Mouse (Mus musculus) mouse embryonic stem cell (cell line): ENCODE data around the gene Tax1bp3.

Experiments used
- in situ Hi-C, 2 experiments: fragments of 300-500 bp; cut with MboI; formaldehyde crosslinking; loops; 1 replicate in 1 of 2; 3 replicates in 1 of 2; pipeline ENCODE4 v1.14.3; 2019 to 2020; ENCODE audit warnings: low sequenced_read_pairs in 2 of 2, low pct_unique_long_range_greater_than_20kb in 1 of 2, mixed read lengths in 1 of 2; ENCODE audit not compliant: unreplicated experiment in 1 of 2

Tax1bp3 gene

DNA sequence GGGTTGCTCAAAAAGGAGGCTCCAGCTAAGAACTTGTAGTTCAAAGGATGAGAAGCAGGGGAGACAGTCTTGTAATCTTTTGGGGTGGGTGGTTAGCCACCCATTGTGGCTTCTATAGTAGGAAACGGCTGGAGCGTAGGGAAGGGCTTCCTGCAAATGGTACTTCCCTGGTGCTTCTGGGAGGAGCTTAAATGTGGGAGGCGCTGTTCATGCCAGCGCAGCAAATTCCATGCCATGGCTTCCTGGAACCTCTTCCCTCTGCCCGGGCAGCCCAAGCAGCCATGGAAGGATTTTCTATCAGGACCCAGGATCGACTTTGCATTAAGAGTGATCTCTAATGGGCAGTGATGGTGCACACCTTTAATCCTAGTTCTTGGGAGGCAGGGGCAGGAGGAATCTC, 8.3 kb upstream of the Tax1bp3 start:
- in situ Hi-C loops, result no loop called here

GRCm38 (mm10) chr11:73169231-73169630, 7.7 kb upstream of the Tax1bp3 start:
- in situ Hi-C loops, result no loop called here

GRCm38 (mm10) chr11:73172186-73172585, 4.7 kb upstream of the Tax1bp3 start:
- in situ Hi-C loops, result no loop called here

GRCm38 (mm10) chr11:73175612-73176011, 1.3 kb upstream of the Tax1bp3 start:
- in situ Hi-C loops, result no loop called here

DNA sequence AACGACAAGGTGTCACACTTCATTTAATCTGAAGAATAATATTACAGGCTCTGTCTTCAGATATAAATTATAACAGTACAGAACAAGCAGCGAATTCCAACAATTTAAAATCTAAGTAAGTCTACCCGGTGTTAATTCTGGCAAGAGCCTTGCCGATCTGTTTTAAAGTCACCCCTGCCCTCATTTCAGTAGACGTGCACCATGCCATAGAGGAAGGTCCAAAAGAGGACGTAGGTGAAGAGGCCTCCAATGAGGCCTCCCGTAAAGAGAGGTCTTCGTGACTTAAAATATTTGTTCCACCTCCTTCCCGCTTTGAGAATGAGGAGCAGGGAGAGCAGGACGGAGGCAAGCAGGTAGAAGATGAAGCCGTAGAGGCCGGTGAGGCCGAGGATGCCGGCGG, 697 bp upstream of the Tax1bp3 start:
- in situ Hi-C loops, result no loop called here

GRCm38 (mm10) chr11:73177509-73177875, 609 bp downstream of the Tax1bp3 start:
- in situ Hi-C loops, result no loop called here

DNA sequence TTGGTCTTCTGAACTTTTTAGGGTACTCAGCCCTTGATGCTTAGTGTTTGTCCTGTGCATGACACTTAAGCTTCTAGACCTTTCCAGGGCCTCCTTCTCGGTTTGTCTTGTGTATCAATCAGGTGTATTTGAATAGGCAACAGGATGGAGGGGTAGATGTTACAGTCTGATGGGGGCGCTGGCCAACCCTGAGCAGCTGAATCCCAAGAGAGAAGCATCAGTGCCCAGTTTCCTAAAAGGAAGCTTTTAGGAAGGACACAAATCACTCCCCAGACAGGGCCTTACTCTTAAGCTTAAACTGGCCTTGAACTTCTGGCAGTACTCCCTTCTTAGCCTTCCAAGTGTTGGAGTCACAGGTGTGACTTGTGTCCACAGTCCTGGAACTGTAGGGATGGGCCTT, 1.0 kb downstream of the Tax1bp3 start:
- in situ Hi-C loops, result no loop called here

DNA sequence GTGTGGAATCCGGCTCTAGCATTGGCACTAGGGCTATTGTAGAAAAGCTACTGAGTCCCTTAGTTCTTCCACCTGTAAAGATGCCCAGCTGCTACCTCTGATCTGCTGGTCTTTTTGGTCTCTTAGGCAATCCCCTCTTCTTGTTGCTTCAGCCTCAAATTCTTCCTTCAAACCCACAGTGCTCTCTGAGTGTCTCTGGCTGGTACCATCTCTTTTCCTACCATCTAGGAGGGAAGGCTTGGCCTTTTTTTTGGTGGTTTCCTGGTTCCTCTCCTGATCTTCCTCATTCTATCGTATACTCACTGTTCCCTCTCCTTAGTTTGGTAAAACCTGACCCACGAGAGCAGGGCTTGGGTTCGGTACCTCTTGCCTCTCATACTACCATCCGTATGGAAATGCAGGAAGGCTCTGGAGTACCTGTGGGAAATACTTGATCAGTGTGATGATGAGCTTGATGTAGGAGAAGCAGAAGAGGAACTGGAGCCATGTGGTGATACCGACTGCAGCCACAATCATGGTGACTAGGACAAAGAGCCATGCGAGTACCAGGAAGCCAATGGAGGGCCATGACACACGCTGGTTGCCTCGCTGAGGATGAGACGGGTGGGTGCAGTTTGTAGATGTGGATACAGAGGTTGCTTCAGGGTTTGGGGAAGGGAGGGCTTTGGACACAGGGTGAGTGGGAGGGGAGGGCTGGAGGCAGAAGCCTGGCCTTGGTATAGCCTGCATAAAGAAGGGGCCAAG, 9.2 kb downstream of the Tax1bp3 start:
- in situ Hi-C loops, result no loop called here

DNA sequence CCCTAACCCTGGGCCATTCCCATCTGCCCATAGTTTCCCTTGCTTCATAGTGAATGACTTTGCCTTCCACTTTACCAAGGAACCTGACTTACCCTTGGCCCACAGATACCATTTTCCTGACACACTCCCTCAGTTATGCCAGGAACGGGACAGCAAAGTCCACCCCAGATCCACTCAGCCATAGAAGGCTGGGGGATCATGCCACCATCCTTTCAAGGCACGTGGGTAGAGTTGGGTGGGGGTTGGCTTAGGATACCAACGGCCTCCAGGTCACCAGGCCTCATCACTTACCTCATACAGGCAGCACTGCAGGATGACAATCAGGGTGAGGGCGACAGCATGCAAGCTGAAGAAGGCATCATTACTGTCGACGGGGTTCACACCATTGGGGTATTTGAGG, 10.3 kb downstream of the Tax1bp3 start:
- in situ Hi-C loops, result no loop called here

DNA sequence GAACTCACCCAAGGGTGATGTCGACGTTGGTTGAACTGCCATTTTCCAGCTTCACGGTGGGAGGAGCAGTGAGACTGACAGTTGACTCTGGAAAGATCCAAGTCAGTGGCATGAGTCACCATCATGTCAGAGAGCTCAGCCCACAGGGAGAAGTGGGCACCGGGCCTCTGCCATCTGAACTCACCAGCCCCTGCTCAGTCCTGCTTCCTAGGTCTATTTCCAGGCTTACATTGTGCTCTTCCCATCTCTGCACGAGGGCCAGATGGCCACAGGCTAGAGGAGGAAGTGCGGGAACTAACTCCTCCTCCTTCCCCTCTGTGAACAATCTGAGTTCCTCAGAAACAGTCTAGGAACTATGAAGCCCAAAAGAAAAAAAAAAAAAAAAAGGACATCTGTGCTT, 16.2 kb downstream of the Tax1bp3 start:
- in situ Hi-C loops, result no loop called here

DNA sequence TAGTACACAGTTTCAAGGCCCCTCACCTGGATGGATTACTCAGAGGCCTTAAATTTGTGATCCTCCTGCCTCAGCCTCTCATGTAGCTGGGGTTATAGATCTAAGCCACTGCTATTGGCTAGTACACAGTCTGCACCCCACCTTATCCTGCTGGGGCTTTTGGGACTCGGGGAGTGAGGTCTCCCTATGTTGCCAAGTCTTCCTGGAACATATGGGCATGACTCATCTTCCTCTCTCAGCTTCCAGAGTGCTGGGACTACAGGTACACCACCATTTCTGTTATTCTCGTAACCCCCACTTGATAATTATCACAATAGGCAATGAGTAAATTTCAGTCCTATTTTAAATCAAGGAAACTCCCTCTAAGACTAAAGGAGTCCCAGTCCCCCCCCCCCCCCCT, 17.6 kb downstream of the Tax1bp3 start:
- in situ Hi-C loops, result no loop called here

GRCm38 (mm10) chr11:73198190-73198589, 21.3 kb downstream of the Tax1bp3 start:
- in situ Hi-C loops, result no loop called here

DNA sequence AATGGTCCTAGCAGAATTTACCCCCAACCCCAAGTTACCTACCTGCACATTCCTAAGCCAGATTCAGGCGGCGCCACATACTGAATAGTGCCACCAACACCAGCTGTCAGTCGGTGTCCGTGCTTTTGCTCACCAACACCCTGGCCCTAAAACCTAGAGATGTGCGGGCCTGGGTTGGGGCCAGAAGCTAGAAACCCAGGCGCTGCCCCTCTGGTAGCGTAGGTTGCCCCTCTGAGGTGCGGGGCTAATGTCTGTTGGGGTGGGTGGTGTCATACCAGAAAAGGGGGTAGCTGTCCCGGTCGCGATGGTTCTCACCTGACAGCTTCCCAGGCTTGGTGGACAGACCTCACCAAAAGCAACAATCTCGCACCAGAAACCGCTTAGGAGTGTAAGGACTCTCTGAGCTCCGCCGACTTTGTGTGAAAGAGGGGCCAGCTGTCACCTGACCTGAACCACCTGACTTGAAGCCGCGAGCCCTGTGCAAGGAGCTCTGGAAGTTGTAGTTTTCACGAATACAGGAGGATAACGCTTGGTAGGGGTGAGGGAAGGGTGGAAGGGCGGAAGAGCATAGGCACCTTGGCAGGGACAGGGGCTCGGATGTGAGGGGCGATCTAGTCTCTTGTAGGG, 21.8 kb downstream of the Tax1bp3 start, which contains the start of gene Ctns:
Gene Ctns, minus strand, starts transcription at position 440 of the 627 bp plus-strand sequence.
- in situ Hi-C loops, result no loop called here

DNA sequence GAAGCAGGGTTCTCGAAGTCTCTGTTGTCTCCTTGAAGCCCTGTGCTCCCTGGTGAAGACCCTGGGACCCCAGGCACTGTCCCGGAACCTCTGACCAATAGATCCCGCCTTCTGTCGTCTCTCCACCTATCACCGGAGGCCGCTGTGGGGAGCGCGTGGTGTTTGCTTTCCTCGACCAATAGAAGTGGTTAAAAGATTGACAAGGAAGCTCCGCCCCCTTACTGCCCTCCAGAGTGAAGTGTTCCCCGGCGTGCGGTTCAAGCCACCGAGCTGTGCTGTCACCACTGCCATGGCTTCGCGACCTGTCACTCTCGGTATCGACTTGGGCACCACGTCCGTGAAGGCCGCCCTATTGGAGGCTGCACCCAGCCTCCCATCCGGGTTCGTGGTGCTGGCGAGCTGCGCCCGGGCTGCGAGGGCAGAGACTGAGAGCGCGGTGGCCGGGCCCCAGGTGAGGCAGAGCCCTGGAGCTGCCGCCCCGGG, 22.4 kb downstream of the Tax1bp3 start, which contains the start of gene Shpk:
Gene Shpk, plus strand, starts transcription at position 231 of the 483 bp plus-strand sequence.
- in situ Hi-C loops, result no loop called here

- in situ Hi-C loops, result no loop called here
Measured at GRCm38 (mm10) chr11:73199879-73200278, 23.0 kb downstream of the Tax1bp3 start.

GRCm38 (mm10) chr11:73201021-73201420, 24.1 kb downstream of the Tax1bp3 start:
- in situ Hi-C loops, result no loop called here

- in situ Hi-C loops, result no loop called here
Measured at GRCm38 (mm10) chr11:73201597-73201996, 24.7 kb downstream of the Tax1bp3 start.

GRCm38 (mm10) chr11:73203895-73204294, 27.0 kb downstream of the Tax1bp3 start:
- in situ Hi-C loops, result no loop called here

DNA sequence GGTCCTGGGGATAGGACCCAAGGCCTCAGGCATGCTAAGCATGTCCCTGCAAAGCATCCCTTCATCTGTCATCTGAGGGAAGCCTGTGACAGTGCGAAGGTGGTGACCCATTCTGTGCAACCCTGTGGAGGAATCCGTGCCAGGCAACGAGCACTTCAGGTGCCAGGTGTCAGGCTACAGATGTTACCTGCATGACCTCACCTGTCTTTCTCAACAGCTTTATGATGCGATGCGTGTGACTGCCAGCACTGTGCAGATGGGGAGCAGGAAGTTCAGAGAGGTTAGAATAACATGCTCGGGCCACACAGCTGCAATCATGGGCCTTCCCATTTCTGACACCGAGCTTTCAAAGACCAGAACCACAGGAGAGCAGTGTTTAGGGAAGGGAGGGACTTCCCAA, 28.3 kb downstream of the Tax1bp3 start:
- in situ Hi-C loops, result no loop called here

DNA sequence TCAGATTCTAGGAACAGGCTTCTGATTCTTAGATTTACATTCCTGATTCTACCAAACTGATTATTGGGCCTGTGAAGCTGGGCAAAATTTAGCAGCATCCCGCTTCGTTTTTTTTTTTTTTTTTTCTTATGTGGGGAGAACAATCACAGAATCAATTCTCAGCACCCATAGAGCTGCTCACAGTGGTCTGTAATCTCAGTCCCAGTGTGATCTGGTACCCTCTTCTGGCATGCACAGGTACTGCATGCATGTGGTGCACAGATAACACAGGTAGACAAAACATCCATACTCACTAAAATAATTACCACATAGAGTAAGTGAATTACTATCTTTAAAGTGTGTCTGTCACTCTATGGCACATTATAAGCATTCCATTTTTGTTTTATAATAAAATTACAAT, 30.7 kb downstream of the Tax1bp3 start:
- in situ Hi-C loops, result no loop called here
